Mouse (Mus musculus) common myeloid progenitor, adult 5-6 weeks (primary cell): ENCODE measurements around the gene Foxp3. TPM values are rescaled to one million over a fixed set of nuclear protein-coding genes. Genes with fewer than 3 reads are reported as not detected.

ENCODE experiments used
- ATAC-seq: replicated peaks from 2 replicates; pipeline ENCODE4 v1.8.0; 2016; ENCODE audit warnings: low read depth, mild to moderate bottlenecking, moderate TSS enrichment, inconsistent platforms; ENCODE audit not compliant: poor library complexity, severe bottlenecking
- total RNA-seq: library from RNA; stranded (forward); fragments of 200-1000, 187-1606 nt; gene quantifications from 2 replicates; pipeline ENCODE4 v1.2.3, GENCODE M21; 2017

The Foxp3 gene
- total RNA-seq, 1 experiment from 2014 or later, result 0.05 TPM

DNA sequence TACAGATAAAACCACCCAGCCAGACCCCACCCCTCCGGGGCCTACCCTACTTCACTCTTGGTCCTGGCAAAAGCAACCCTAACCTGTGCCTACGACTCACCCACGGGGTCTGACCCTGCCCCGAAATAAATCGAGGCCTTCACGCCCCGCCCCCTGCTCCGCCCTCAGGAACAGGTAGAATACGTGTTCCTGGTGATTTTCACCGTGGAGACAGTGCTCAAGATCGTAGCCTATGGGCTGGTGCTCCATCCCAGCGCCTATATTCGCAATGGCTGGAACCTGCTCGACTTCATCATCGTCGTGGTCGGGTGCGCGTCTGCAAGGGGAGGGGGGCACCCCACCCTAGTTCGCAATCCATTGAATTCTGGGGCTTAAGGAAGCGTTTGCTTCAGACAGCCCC is 36.6 kb downstream of the Foxp3 start:
- no peak for ATAC-seq

DNA sequence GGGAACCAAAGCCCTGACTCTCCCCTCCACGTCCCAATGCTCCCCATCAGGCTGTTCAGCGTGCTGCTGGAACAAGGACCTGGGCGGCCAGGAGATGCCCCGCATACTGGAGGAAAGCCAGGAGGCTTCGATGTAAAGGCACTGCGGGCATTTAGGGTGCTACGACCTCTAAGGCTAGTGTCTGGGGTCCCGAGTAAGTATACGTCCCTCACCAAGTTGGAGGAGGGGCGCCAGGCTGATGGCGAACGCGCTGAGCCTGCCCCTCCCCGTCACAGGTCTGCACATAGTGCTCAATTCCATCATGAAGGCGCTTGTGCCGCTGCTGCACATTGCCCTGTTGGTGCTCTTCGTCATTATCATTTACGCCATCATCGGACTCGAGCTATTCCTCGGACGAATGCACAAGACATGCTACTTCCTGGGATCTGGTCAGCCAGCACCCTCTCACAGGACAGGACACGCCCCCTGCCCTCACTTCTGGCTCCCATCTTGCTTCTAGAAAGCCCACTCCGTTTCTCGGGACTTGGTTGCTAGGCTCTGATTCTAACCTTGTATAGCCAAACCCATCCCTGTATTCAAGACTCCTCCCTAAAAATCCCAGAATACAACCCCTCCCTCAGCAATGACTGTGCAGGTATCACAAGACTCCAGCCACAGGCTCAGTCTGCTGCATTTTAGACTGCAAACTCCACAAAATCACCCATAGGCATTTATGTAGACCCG is 37.3 kb downstream of the Foxp3 start:
- ATAC-seq, result peak; percentile 36; the same call in 1 of the 2 replicates

- ATAC-seq, result 0 out of 2 replicates have a peak, but pooled peaks have one; percentile 25
Observed at GRCm38 (mm10) chrX:7617889-7618551, 44.6 kb downstream of the Foxp3 start.

DNA sequence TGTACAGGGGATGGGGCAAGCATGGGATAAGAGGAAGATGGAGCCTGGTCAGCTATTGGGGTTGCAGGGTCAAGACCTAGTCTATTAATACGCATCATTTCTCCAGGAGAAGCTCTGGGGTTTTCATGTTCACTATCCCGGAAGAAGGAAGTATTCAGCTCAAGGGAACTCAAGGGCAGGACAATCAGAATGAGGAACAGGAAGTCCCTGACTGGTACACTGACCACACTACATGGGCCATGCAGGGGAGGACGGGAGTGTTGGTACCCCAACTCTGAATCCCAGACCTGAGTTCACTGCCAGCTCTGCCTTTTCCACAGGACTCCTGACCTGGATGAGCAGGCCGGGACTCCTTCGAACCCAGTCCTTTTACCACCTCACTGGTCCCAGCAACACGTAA is 59.1 kb downstream of the Foxp3 start:
- 0 out of 2 replicates have a peak, but pooled peaks have one; percentile 47 for ATAC-seq

GRCm38 (mm10) chrX:7635101-7635500 is 61.7 kb downstream of the Foxp3 start:
- ATAC-seq, result no peak

DNA sequence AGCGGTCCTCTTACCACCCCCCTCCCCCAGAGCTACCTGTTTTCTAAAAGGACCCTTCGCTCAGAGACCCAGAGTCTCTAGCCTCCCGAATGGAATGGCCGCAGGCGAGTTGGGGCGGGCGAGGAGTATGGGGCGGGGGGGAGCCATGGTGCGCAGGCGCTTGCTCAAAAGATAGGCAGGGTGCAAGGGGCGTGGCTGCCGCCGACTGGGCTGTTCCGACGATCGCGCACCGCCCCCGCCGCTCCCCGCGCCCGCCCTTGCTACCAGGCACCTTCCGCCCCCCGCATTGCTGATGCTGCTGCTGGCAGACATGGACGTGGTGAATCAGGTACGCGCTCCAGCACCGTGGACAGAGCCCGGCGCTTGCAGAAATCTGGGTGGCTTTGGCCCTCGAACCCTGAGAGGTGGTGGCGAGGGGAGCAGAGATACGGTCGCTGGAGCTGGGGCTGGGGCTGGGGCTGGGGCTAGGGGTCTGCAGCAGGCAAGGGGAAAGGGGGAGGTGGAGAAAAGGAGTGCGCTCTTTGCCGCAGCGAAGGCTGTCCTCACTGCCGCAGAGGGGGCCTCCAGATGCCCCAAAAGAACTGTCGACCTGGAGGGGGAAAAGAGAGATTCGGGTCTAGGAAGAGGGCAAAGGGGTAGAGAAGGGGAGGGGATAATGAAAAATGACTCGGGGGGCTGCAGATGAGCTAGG is 65.1 kb downstream of the Foxp3 start, which contains the start of gene Syp:
TSS of gene Syp (plus strand) at position 71 of the 691 bp plus-strand sequence.
- ATAC-seq, result peak; percentile 99

DNA sequence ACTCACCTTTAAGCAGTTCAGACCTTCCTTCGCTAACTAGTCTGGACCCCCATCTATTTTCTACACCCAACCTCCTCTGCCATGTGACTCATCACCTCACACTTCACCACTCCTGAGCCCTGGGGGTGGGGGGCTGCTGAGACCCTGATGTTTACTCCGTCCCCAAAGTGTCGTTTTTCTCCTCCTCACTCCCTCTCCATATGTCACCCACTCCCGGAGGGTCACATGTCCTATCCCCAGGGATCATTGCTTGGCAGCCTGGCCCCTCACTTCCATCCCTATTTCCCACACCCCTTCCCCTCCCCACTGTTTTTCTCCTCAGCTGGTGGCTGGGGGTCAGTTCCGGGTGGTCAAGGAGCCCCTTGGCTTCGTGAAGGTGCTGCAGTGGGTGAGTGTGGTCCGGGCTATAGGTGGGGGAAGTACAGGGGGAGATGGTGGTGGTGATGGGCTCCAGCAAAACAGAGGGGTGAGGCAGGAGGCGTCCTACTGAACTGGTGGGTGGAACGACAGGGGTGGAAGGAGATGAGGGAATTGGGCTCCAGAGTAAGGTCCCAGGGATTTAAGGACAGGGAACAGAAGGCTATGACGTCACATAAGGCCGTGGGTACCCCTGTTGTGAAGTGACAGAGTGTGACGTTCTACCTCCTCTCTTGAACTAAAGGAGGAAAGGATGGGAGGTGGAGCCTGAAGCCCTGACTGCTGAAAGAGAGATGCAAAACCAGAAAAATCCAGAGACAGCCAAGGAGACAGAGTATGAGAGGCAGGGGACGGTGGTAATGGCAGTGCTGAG is 66.3 kb downstream of the Foxp3 start:
- ATAC-seq, result no peak

DNA sequence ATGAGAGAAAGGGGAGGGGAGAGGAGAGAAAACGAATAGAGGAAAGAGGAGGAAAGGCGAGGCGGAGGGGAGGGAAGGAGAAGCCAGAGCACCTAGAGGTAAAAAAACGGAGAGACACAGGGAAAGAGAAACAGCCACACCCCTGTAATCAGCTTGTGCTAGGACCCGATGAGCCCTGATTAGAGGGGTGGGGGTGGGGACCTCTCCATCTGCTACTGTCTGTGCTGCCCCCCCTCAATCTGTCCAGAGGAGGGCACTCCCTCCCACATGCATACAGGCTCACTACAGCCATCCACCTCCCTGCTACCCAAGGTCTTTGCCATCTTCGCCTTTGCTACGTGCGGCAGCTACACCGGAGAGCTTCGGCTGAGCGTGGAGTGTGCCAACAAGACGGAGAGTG is 67.3 kb downstream of the Foxp3 start:
- no peak for ATAC-seq

Other genes starting within 250 kb of the Foxp3 start
- gene Usp27x, start 197.8 kb upstream of the Foxp3 start, total RNA-seq, result 0.37 and 0.63 TPM in 2 replicates
- gene Ppp1r3f, start 639 bp downstream of the Foxp3 start, total RNA-seq, result 0.82 and 1.0 TPM in 2 replicates
- gene Ccdc22, start 31.9 kb downstream of the Foxp3 start, total RNA-seq, result 31.2 and 36.4 TPM in 2 replicates
- gene Cacna1f, start 33.4 kb downstream of the Foxp3 start, total RNA-seq, result 0.05 TPM in 1 of 2 replicates, not detected in the other
- 1.6 TPM in 1 of 2 replicates, not detected in the other for gene Syp, start 64.8 kb downstream of the Foxp3 start, total RNA-seq
- 3.4 and 4.6 TPM in 2 replicates for gene Prickle3, start 83.6 kb downstream of the Foxp3 start, total RNA-seq
- gene Plp2, start 97.7 kb downstream of the Foxp3 start, total RNA-seq, result 42.5 and 44.7 TPM in 2 replicates
- 0.68 TPM in 1 of 2 replicates, not detected in the other for gene Magix, start 107.6 kb downstream of the Foxp3 start, total RNA-seq
- gene Gpkow, start 123.5 kb downstream of the Foxp3 start, total RNA-seq, result 19.6 and 22.4 TPM in 2 replicates
- gene Wdr45, start 140.7 kb downstream of the Foxp3 start, total RNA-seq, result 31.1 and 31.9 TPM in 2 replicates
- not detected in 2 replicates for gene Gm45208, start 148.6 kb downstream of the Foxp3 start, total RNA-seq
- 6.2 and 10.4 TPM in 2 replicates for gene Praf2, start 154.8 kb downstream of the Foxp3 start, total RNA-seq
- gene Ccdc120, start 177.3 kb downstream of the Foxp3 start, total RNA-seq, result 5.2 and 6.8 TPM in 2 replicates
- 7.1 and 10.1 TPM in 2 replicates for gene Tfe3, start 188.9 kb downstream of the Foxp3 start, total RNA-seq
- gene Gripap1, start 216.1 kb downstream of the Foxp3 start, total RNA-seq, result 73.1 and 85.8 TPM in 2 replicates
- 0.91 TPM in 1 of 2 replicates, not detected in the other for gene Kcnd1, start 248.6 kb downstream of the Foxp3 start, total RNA-seq